Mouse (Mus musculus): Measurements from ENCODE around the gene Gkap1. TPM values are rescaled to one million over a fixed set of nuclear protein-coding genes. Genes with fewer than 3 reads are reported as not detected.

Gkap1 gene
- total RNA-seq, 1 experiment from 2014 or later, result 47.3 TPM

DNA sequence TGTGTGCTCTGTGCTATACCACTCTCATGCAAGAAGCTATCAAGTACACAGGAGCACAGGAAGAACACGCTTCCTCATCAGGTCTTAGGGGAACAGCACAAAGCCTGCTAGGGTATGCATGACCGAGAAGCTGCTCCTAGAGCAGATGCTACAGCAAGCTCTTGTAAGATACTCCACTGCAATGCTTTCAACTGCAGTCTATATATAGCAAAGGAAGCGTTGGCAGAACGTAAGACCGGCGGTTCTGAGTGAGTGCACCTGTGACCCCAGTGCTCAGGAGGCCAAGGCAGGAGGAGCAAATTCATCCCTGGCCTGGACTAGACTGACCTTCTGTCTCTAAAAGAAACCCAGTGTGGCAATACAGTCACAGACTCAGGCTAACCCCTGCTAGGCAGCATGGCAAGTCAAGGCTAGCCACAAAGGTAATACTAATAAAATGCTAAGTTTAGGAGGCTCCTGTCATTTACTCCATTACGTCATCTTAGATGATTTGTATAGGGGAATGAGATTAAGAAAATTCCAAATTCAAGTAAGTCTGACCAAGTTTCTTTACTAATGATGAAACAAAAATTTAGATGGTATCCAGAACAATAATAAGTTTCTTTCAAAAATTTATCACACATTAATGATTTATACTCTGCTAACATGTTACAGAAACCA, 77.4 kb downstream of the Gkap1 start:
- no peak for DNase-seq

DNA sequence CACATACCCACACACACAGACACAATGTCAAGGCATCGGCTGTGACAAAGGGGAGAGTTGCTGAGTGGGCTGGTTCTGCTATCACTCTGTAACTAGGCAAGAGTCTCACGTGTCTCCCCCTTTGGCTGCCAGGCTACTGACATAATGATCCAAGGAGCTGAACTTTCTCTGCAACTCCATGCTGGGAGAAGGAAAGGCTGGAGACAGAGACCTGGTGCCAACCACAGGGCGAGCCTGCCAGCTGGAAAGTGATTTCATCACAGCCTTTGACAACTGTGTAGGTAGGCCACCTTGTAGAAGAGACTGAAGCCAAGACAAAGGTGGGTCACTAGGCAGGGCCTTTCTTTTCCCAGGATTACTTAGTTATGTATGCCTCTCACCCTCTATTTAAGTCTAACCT, 78.3 kb downstream of the Gkap1 start:
- DNase-seq, result peak; percentile 18

DNA sequence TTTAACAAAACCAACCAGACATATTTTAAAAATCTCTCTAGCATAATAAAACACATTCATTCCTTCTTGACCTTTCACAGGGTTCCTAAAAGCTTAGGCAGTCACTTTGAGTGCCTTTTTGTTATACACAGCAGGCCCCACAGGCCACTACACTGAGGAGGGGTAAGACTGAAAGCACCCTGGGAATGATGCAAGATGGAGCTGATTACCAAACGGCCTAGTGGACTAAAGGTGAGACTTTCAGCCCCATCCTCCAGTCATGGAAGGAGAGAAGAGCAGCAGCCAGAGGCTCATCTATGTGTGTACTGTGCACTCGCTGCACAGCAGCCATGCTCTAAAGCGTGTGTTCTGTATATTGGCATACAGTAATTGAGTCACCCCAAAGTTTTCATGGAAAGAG, 80.6 kb downstream of the Gkap1 start:
- no peak for DNase-seq

DNA sequence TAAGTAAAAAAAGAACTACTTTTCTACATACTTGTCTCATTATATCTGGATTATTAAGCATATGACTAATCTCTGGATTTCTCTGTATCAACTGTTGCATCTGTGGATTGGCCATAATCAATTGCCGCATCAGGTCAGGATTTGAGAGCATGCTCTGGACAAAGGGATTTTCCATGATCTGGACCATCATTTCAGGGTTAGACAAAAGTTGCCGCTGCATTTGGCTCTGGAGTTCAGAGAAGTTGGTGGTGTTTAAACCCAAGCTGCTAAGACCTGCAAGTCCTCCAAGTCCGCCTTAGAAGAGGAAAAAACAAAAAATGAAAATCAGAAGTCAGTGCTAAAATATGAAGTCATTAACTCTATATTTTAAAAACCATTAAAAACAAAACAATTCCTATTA, 82.3 kb downstream of the Gkap1 start:
- DNase-seq, result no peak

DNA sequence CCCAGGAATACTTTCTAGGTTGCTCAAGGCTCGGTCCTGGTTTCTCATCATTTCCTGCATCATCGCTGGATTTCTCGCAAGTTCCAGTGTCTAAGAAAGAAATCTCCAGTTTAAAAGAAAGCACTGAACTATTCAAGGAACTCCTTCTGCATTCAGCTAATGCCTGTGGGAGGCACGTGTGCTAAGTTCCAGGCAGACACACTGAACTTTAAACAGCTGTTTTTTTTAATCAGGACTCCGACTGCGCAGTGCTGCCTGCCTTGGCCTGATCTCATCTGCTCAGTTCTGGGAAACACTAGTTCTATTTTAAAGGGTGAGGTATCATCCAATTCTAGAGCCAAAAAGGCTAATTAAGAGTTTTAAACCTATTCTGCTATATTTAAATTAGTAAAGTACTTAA, 83.4 kb downstream of the Gkap1 start:
- DNase-seq, result no peak

DNA sequence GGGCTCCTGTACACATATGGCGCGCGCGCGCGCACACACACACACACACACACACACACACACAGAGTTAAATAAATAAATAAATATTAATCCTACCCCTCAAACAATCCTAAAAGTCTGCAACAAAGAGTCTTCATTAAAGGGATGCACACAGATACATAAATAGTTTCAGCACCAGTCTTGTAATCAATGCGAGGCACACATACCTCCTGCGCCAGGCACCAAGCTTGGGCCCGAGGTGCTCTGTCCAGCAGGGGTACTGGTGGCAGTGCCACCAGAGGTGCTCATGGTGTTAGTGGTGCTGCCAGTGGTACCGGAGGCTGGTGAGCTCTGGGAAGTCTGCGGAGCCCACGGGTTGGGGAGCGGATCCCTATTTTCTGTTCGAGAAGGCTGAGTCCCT, 84.0 kb downstream of the Gkap1 start:
- no peak for DNase-seq

DNA sequence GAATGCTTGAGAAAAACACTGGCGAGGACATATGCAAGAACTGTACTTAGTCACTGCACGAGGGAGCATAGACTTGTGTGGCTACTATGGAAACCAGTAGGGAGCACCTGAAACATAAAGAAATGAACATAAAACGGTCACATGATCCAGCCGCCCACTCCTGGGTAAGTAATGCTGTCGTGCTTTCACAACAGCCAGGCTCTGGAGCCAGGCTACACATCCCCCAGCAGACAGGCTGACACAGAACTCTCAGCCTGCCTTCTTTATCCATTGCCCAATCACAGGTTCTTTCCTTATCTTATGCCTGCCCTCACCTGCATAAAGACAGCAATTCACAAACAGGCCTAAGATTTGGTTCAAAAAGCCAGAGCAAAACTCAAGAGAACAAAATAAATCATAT, 86.0 kb downstream of the Gkap1 start:
- DNase-seq, result no peak

DNA sequence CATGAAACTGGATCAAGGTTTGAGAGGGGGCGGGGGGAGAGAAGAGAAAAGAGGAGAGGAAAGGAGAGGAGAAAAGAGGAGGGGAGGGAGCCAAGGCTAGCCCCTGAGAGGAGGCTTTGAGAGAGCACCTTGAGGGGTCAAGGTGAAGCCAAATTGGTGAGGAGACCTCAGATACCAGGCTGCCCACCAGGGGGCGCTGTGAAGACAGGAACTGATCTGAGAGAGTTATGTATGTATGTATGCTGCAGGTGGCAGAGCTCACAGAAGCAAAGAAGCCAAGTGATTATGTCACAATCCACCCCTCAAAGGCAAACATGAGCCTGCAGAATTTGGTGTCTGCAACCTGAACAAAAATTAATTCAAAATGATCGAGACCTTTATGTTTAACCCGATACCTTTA, 87.1 kb downstream of the Gkap1 start:
- DNase-seq, result peak; percentile 89

DNA sequence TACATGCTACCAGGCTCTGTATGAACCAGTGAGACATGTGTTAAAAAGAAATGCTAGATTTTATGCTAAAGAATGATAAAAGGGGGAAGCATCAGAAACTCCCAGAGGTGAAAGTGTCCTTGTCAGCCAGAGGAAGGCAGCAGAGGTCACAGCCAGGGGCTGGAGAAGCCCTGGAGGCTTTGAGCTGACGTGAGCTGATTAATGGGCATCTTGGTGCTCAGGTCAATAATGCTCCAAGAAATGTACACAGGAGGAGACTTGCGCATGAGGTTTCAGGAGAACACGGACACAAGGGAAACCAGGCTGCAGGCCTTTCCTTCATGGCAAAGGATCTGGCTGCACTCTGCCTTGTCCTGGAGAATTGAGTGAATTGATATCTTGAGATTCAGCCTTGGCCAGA, 87.7 kb downstream of the Gkap1 start:
- DNase-seq, result no peak

DNA sequence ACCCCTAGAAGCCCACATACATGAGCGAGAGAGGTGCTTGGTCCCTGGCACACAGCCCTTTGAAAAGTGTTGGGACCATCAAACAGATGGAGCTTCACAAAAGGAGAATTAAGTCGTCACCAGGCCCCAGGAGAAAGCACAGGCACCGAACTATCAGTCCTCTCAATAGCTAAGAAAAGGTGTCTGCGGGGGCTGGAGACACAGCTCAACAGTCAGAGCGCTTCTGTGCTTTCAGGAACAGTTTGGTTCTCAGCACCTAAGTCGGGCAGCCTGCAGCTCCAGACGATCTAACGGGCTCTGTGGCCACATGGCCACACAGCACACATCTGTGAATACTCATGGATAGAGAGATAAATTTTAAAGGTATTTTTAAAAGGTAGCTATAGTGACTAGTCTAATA, 89.2 kb downstream of the Gkap1 start:
- no peak for DNase-seq

DNA sequence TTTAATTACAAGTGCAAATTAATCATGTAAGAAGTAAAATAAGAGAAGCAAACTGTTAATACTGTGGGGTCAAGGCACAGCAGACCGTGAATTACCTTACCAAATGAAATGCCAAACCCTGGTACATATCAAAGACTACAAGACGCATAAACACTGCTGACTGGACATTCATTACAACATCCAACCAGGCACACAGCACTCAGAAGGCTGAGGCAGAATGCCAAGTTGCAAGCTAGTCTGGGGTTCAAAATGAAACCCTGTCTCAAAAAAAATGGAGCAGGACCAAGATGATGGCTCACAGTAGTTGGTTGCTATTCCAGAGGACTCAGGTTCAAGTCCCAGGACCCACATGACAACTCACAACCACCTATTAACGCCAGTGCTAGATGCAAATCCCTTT, 91.4 kb downstream of the Gkap1 start:
- DNase-seq, result peak; percentile 23

Small RNA genes within 50 kb of the gene (microRNA-seq; reads per million reads assigned to microRNA genes)
- gene Mir6369, result 0 reads per million in 2 experiments

Other genes with a start within 250 kb of the Gkap1 start
- gene Klhl3, start 162.1 kb downstream of the Gkap1 start, total RNA-seq (2021), result 1.5 and 3.2 TPM in 2 replicates
- gene Hnrnpa0, start 147.1 kb downstream of the Gkap1 start, total RNA-seq (2021), result 115 and 127 TPM in 2 replicates
- 45.4 and 55.2 TPM in 2 replicates for gene Idnk, start 118.0 kb downstream of the Gkap1 start, total RNA-seq (2021)
- gene Ubqln1, start 60.0 kb downstream of the Gkap1 start, total RNA-seq (2021), result 118 and 136 TPM in 2 replicates
- 0.88 and 1.3 TPM in 2 replicates for gene Kif27, start 83.4 kb upstream of the Gkap1 start, total RNA-seq (2021)
- gene 2210016F16Rik, start 109.5 kb upstream of the Gkap1 start, total RNA-seq (2021), result 23.3 and 27.3 TPM in 2 replicates
- gene Rmi1, start 126.5 kb upstream of the Gkap1 start, total RNA-seq (2021), result 23.2 and 25.0 TPM in 2 replicates
- gene Hnrnpk, start 127.6 kb upstream of the Gkap1 start, total RNA-seq (2021), result 798 and 829 TPM in 2 replicates

Data from adrenal gland, postnatal 25 days (tissue).